Mouse (Mus musculus): ENCODE data around the gene 2010111I01Rik.

DNA sequence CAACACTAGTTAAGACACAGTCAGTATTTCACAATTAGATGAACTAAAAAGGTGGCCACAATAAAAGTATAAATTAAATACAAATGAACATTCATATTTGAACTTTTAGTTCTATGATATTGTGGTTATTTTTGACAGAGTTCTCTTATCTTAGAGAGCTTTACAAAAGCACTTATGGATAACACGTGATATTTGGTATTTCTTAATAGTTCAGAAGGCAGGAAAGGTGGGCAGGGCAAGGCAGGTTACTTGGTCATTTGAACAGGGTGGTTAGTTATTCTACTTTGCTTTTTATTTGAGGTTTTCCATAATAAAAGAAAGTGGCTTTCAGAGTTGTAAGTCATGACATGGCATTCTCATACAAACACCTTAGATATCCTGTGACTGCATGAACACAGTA lies 233.3 kb downstream of the 2010111I01Rik start:
- TF ChIP-seq POLR2A (IDR thresholded peaks at IDR 0.05; ENCODE audit: extremely low read depth, insufficient read depth, low read length): no peak
- no peak for TF ChIP-seq CTCF (IDR thresholded peaks at IDR 0.05; ENCODE audit: low read depth, low read length)
